Mouse (Mus musculus): ENCODE measurements around the gene Odf2l. TPM values are rescaled to one million over a fixed set of nuclear protein-coding genes. Genes with fewer than 3 reads are reported as not detected.

Gene Odf2l
- polyA plus RNA-seq, 1 experiment from 2014 or later: 23.7 TPM

- H3K4me1 ChIP-seq (ENCODE audit: control insufficient read depth, insufficient read depth, low read length): no peaks in the 10 kb centered on the region
- ATAC-seq (ENCODE audit: insufficient read depth, low FRiP score, low TSS enrichment): no peak
Measured at GRCm38 (mm10) chr3:145147952-145148351, 29.6 kb downstream of the Odf2l start.

DNA sequence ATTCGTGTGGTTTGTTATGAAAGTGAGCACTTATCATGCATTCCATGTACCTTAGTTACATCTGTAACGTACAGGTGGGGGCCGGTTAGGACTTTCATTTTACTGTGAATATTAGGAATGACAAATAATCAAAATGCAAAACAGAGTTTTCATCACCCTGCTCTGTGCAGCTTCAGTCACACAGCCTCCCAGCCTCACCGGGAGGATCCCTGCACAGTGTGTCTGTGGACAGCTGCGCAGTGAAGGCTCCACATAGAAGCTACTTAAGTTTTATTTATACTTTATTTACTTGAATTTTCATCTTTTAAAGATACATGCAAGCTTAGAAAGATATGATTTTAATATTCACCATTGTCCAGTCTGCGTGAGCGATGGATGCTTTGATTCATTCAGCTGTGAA is 32.7 kb downstream of the Odf2l start:
- 95% methylated on average over 7 of the region's 7 CpGs for WGBS
- Histone ChIP-seq H3K27me3 (ENCODE audit: control insufficient read depth, insufficient read depth, low read length) (no peaks in the 10 kb centered on the region), H3K36me3 (ENCODE audit: control insufficient read depth, insufficient read depth, low read length) (no peaks in the 10 kb centered on the region), H3K9ac (ENCODE audit: low read length) (no peak overlapping the region), H3K4me3 (ENCODE audit: low read depth, low read length) (no peak overlapping the region), H3K4me1 (ENCODE audit: control insufficient read depth, insufficient read depth, low read length) (no peaks in the 10 kb centered on the region), H3K4me2 (ENCODE audit: low read depth) (no peak overlapping the region), H3K9me3 (ENCODE audit: control insufficient read depth, low read length) (no peaks in the 10 kb centered on the region), H3K27ac (ENCODE audit: low read depth, low read length) (no peak overlapping the region)
- no peak for DNase-seq (ENCODE audit: low spot score)
- no peak for ATAC-seq (ENCODE audit: insufficient read depth, low FRiP score, low TSS enrichment)

More at GRCm38 (mm10) chr3:145147952-145148351, 29.6 kb downstream of the Odf2l start:
- Histone ChIP-seq H3K4me3 (ENCODE audit: low read depth, low read length) (no peak overlapping the region), H3K4me2 (ENCODE audit: low read depth) (no peak overlapping the region), H3K27ac (ENCODE audit: low read depth, low read length) (no peak overlapping the region), H3K9me3 (ENCODE audit: control insufficient read depth, low read length) (no peaks in the 10 kb centered on the region), H3K9ac (ENCODE audit: low read length) (no peak overlapping the region), H3K36me3 (ENCODE audit: control insufficient read depth, insufficient read depth, low read length) (no peaks in the 10 kb centered on the region), H3K27me3 (ENCODE audit: control insufficient read depth, insufficient read depth, low read length) (no peaks in the 10 kb centered on the region)
- no peak for DNase-seq (ENCODE audit: low spot score)

GRCm38 (mm10) chr3:145151933-145152332 is 33.5 kb downstream of the Odf2l start:
- no peak overlapping the region for H3K4me2 ChIP-seq (ENCODE audit: low read depth)
- no peaks in the 10 kb centered on the region for H3K36me3 ChIP-seq (ENCODE audit: control insufficient read depth, insufficient read depth, low read length)
- WGBS: 72% methylated on average over 7 of the region's 7 CpGs
- H3K4me1 ChIP-seq (ENCODE audit: control insufficient read depth, insufficient read depth, low read length): no peaks in the 10 kb centered on the region
- ATAC-seq (ENCODE audit: insufficient read depth, low FRiP score, low TSS enrichment): no peak
- DNase-seq (ENCODE audit: low spot score): no peak
- H3K27me3 ChIP-seq (ENCODE audit: control insufficient read depth, insufficient read depth, low read length): no peaks in the 10 kb centered on the region
- H3K27ac ChIP-seq (ENCODE audit: low read depth, low read length): no peak overlapping the region
- no peaks in the 10 kb centered on the region for H3K9me3 ChIP-seq (ENCODE audit: control insufficient read depth, low read length)
- H3K4me3 ChIP-seq (ENCODE audit: low read depth, low read length): no peak overlapping the region
- no peak overlapping the region for H3K9ac ChIP-seq (ENCODE audit: low read length)

GRCm38 (mm10) chr3:145156883-145157282 is 38.5 kb downstream of the Odf2l start:
- no peaks in the 10 kb centered on the region for H3K27me3 ChIP-seq (ENCODE audit: control insufficient read depth, insufficient read depth, low read length)
- H3K36me3 ChIP-seq (ENCODE audit: control insufficient read depth, insufficient read depth, low read length): no peaks in the 10 kb centered on the region
- 86% methylated on average over 6 of the region's 6 CpGs for WGBS
- H3K9me3 ChIP-seq (ENCODE audit: control insufficient read depth, low read length): no peaks in the 10 kb centered on the region
- H3K4me2 ChIP-seq (ENCODE audit: low read depth): no peak overlapping the region
- H3K27ac ChIP-seq (ENCODE audit: low read depth, low read length): no peak overlapping the region
- ATAC-seq (ENCODE audit: insufficient read depth, low FRiP score, low TSS enrichment) (no peak), DNase-seq (ENCODE audit: low spot score) (no peak)
- H3K9ac ChIP-seq (ENCODE audit: low read length): no peak overlapping the region
- no peaks in the 10 kb centered on the region for H3K4me1 ChIP-seq (ENCODE audit: control insufficient read depth, insufficient read depth, low read length)
- H3K4me3 ChIP-seq (ENCODE audit: low read depth, low read length): no peak overlapping the region

GRCm38 (mm10) chr3:145158441-145158840 is 40.1 kb downstream of the Odf2l start:
- H3K27ac ChIP-seq (ENCODE audit: low read depth, low read length): no peak overlapping the region
- no peak for DNase-seq (ENCODE audit: low spot score)

DNA sequence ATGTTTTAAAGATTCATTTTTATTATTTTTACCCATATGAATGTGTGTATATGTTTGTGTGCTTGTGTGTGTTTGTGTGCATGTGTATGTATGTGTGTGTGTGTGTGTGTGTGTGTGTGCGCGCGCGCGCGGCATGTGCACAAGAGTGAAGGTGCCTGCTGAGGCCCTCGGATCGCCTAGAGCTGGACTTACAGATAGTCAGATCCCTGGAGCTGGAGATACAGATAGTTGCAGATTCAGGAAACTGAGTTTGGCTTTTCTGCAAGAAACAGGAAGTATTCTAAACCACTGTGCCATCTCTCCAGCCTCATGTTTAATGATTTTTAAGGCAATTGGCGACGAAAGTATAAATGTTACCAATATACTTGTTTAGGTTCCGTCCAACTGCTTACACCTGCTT is 48.4 kb downstream of the Odf2l start:
- no peak overlapping the region for H3K4me2 ChIP-seq (ENCODE audit: low read depth)
- no peaks in the 10 kb centered on the region for H3K4me1 ChIP-seq (ENCODE audit: control insufficient read depth, insufficient read depth, low read length)
- ATAC-seq (ENCODE audit: insufficient read depth, low FRiP score, low TSS enrichment) (no peak), DNase-seq (ENCODE audit: low spot score) (no peak)
- H3K27ac ChIP-seq (ENCODE audit: low read depth, low read length): no peak overlapping the region
- H3K9me3 ChIP-seq (ENCODE audit: control insufficient read depth, low read length): no peaks in the 10 kb centered on the region
- no peaks in the 10 kb centered on the region for H3K36me3 ChIP-seq (ENCODE audit: control insufficient read depth, insufficient read depth, low read length)
- WGBS: 98% methylated on average over 11 of the region's 11 CpGs
- no peak overlapping the region for H3K4me3 ChIP-seq (ENCODE audit: low read depth, low read length)
- no peak overlapping the region for H3K9ac ChIP-seq (ENCODE audit: low read length)
- H3K27me3 ChIP-seq (ENCODE audit: control insufficient read depth, insufficient read depth, low read length): no peaks in the 10 kb centered on the region

More at GRCm38 (mm10) chr3:145158441-145158840, 40.1 kb downstream of the Odf2l start:
- no peaks in the 10 kb centered on the region for H3K9me3 ChIP-seq (ENCODE audit: control insufficient read depth, low read length)
- ATAC-seq (ENCODE audit: insufficient read depth, low FRiP score, low TSS enrichment): no peak
- no peak overlapping the region for H3K4me2 ChIP-seq (ENCODE audit: low read depth)
- H3K36me3 ChIP-seq (ENCODE audit: control insufficient read depth, insufficient read depth, low read length): no peaks in the 10 kb centered on the region
- H3K27me3 ChIP-seq (ENCODE audit: control insufficient read depth, insufficient read depth, low read length): no peaks in the 10 kb centered on the region
- H3K4me3 ChIP-seq (ENCODE audit: low read depth, low read length): no peak overlapping the region
- 90% methylated on average over 3 of the region's 3 CpGs for WGBS
- H3K9ac ChIP-seq (ENCODE audit: low read length): no peak overlapping the region
- H3K4me1 ChIP-seq (ENCODE audit: control insufficient read depth, insufficient read depth, low read length): no peaks in the 10 kb centered on the region

- H3K4me2 ChIP-seq (ENCODE audit: low read depth): no peak overlapping the region
- no peaks in the 10 kb centered on the region for H3K4me1 ChIP-seq (ENCODE audit: control insufficient read depth, insufficient read depth, low read length)
- DNase-seq (ENCODE audit: low spot score) (no peak), ATAC-seq (ENCODE audit: insufficient read depth, low FRiP score, low TSS enrichment) (no peak)
- H3K27me3 ChIP-seq (ENCODE audit: control insufficient read depth, insufficient read depth, low read length): no peaks in the 10 kb centered on the region
- no peak overlapping the region for H3K4me3 ChIP-seq (ENCODE audit: low read depth, low read length)
- no peaks in the 10 kb centered on the region for H3K36me3 ChIP-seq (ENCODE audit: control insufficient read depth, insufficient read depth, low read length)
- no peak overlapping the region for H3K27ac ChIP-seq (ENCODE audit: low read depth, low read length)
- WGBS: 90% methylated on average over 5 of the region's 5 CpGs
- H3K9me3 ChIP-seq (ENCODE audit: control insufficient read depth, low read length): no peaks in the 10 kb centered on the region
- H3K9ac ChIP-seq (ENCODE audit: low read length): no peak overlapping the region
Measured at GRCm38 (mm10) chr3:145167766-145168165, 49.4 kb downstream of the Odf2l start.

DNA sequence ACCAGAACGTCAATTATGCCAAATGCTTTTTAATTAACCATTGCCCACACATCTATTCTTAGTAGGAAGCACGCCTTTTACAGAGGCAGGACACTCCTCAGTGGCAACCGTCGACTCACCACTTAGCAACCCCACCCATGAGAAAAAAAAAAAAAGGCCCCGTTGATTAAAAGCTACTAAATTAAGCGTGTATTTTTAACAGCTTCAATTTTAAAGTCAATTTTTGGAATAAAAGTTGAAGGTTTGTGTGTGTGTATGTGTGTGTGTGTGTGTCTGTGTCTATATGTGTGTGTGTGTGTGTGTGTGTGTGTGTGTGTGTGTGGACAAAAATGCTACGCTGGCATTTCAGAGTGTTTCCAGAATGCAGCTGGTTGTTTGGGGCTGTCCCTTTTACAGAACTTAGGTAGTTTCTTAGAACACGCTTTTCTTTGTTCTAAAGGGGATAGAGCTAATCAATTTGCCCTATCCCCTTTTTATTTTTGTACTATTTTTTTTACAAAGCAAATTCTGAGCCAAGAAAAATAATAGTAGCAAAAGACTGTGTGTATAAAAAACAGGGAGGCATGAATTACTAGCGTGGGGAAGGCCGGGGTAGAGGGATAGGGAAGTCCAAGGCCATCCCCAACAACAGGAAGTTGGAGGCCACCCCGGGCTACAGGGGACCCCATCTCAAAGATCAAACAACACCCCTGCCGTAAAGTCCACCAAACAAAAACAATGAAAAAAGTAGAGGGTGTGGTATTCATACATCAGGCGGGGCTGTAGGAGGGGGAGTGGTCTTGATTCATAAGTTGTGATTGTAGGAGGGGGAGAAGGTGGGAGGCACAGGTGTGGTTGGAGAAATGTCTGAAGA is 50.7 kb downstream of the Odf2l start:
- H3K4me1 ChIP-seq (ENCODE audit: control insufficient read depth, insufficient read depth, low read length): no peaks in the 10 kb centered on the region
- DNase-seq (ENCODE audit: low spot score) (no peak), ATAC-seq (ENCODE audit: insufficient read depth, low FRiP score, low TSS enrichment) (no peak)
- no peak overlapping the region for H3K4me3 ChIP-seq (ENCODE audit: low read depth, low read length)
- no peaks in the 10 kb centered on the region for H3K36me3 ChIP-seq (ENCODE audit: control insufficient read depth, insufficient read depth, low read length)
- H3K27ac ChIP-seq (ENCODE audit: low read depth, low read length): no peak overlapping the region
- no peak overlapping the region for H3K9ac ChIP-seq (ENCODE audit: low read length)
- no peaks in the 10 kb centered on the region for H3K27me3 ChIP-seq (ENCODE audit: control insufficient read depth, insufficient read depth, low read length)
- WGBS: 76% methylated on average over 13 of the region's 13 CpGs
- H3K9me3 ChIP-seq (ENCODE audit: control insufficient read depth, low read length): no peaks in the 10 kb centered on the region
- H3K4me2 ChIP-seq (ENCODE audit: low read depth): no peak overlapping the region

DNA sequence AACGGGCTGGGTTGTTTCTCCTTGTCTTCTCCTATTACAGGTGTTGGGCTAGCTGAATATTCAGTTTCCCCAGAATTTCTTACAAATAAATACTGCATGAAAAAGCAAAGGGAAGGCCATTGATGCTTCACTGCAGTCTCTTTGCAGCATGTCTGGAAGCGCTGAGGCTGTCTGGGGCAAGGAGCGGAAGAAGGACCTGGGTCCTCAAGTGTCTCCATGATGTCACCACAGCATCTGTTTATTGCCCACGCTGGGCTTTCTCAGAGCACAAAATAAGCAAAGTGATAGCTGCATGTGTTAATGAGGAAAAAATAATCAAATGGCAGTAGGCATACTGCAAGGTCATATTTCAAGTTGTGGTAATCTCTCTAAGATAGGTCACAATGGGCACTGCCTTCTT is 51.6 kb downstream of the Odf2l start:
- no peak for DNase-seq (ENCODE audit: low spot score)
- 90% methylated on average over 4 of the region's 4 CpGs for WGBS

More for the DNA sequence above, 51.6 kb downstream of the Odf2l start:
- Histone ChIP-seq H3K4me2 (ENCODE audit: low read depth) (no peak overlapping the region), H3K27me3 (ENCODE audit: control insufficient read depth, insufficient read depth, low read length) (no peaks in the 10 kb centered on the region), H3K27ac (ENCODE audit: low read depth, low read length) (no peak overlapping the region), H3K9ac (ENCODE audit: low read length) (no peak overlapping the region), H3K36me3 (ENCODE audit: control insufficient read depth, insufficient read depth, low read length) (no peaks in the 10 kb centered on the region), H3K4me3 (ENCODE audit: low read depth, low read length) (no peak overlapping the region), H3K9me3 (ENCODE audit: control insufficient read depth, low read length) (no peaks in the 10 kb centered on the region), H3K4me1 (ENCODE audit: control insufficient read depth, insufficient read depth, low read length) (no peaks in the 10 kb centered on the region)
- no peak for ATAC-seq (ENCODE audit: insufficient read depth, low FRiP score, low TSS enrichment)

All from neural tube, embryonic 11.5 days (tissue).